Mouse (Mus musculus) forebrain, embryonic 11.5 days (tissue): ENCODE measurements at regions not wholly inside any gene's neighbourhood (a gene's known extent, or its start where the extent isn't known, plus 50 kb on each side); places are given as distances from the start of the nearest gene placed in this dataset.
"Not testable (repeated sequence)": the region's sequence is repeated elsewhere in the genome, so short reads cannot be mapped to it uniquely, and the experiment has no call there.

Experiments
- ATAC-seq: fragments of 200-750 bp; cut with Nextera tagmentation; replicated peaks from 2 replicates; pipeline ENCODE4 v1.8.0; 2017; ENCODE audit warnings: moderate TSS enrichment; ENCODE audit not compliant: low FRiP score
- DNase-seq: peaks from one replicate; pipeline ENCODE4 v3.0.0-alpha.2; 2017; ENCODE audit warnings: low spot score
- H3K27ac ChIP-seq: fragments of 300-500 bp; sonication (generic); 2 replicates; pipeline ENCODE4 v1.5.1; 2014; ENCODE audit warnings: low read depth, low read length
- H3K27me3 ChIP-seq: fragments of 300-500 bp; sonication (generic); 2 replicates; pipeline ENCODE4 v1.6.1; 2014; ENCODE audit warnings: mild to moderate bottlenecking, low read length, mixed read lengths; ENCODE audit not compliant: control insufficient read depth, insufficient read depth
- H3K36me3 ChIP-seq: fragments of 300-500 bp; sonication (generic); 2 replicates; pipeline ENCODE4 v1.6.1; 2014; ENCODE audit warnings: mild to moderate bottlenecking, low read length, moderate library complexity, mixed read lengths; ENCODE audit not compliant: control insufficient read depth, insufficient read depth
- H3K4me1 ChIP-seq: fragments of 300-500 bp; sonication (generic); replicated peaks from 2 replicates; pipeline ENCODE4 v1.6.1; 2014; ENCODE audit warnings: low read length, mixed read lengths; ENCODE audit not compliant: control insufficient read depth, insufficient read depth
- H3K4me2 ChIP-seq: fragments of 300-500 bp; sonication (generic); 2 replicates; pipeline ENCODE4 v1.6.1; 2014; ENCODE audit warnings: low read depth, mild to moderate bottlenecking, low read length, moderate library complexity, mixed read lengths; ENCODE audit not compliant: severe bottlenecking
- H3K4me3 ChIP-seq: fragments of 300-500 bp; sonication (generic); 2 replicates; pipeline ENCODE4 v1.5.1; 2014; ENCODE audit warnings: low read depth, low read length
- H3K9ac ChIP-seq: fragments of 300-500 bp; sonication (generic); 2 replicates; pipeline ENCODE4 v1.6.1; 2014; ENCODE audit warnings: low read length
- H3K9me3 ChIP-seq: fragments of 300-500 bp; sonication (generic); 2 replicates; pipeline ENCODE4 v1.6.1; 2016; ENCODE audit warnings: low read length, mixed read lengths; ENCODE audit not compliant: control insufficient read depth
- WGBS: fragments of 180-500 bp; shearing (Covaris S2); extraction: QIAGEN DNeasy Blood & Tissue Kit; methylation state at CpG from one replicate; pipeline ENCODE4 v1.1.7; 2014; 5-methylcytosine and 5-hydroxymethylcytosine counted together

- not testable (repeated sequence) for H3K9me3 ChIP-seq, H3K4me1 ChIP-seq, DNase-seq, H3K27me3 ChIP-seq, ATAC-seq, H3K4me3 ChIP-seq, H3K9ac ChIP-seq, H3K4me2 ChIP-seq, H3K27ac ChIP-seq, H3K36me3 ChIP-seq
- WGBS = 93% methylated on average over 3 of the region's 3 CpGs
Measured at GRCm38 (mm10) chr3:120307042-120307441, 522.8 kb upstream of the Ptbp2 start.

- H3K4me1 ChIP-seq = no peaks in the 10 kb centered on the region
- 58% methylated on average over 8 of the region's 8 CpGs for WGBS
- ATAC-seq = peak; percentile 42; the same call in 1 of the 2 replicates
- H3K9me3 ChIP-seq = no peaks in the 10 kb centered on the region
- no peaks in the 10 kb centered on the region for H3K27me3 ChIP-seq
- no peak overlapping the region for H3K4me2 ChIP-seq
- DNase-seq = no peak
- no peaks in the 10 kb centered on the region for H3K36me3 ChIP-seq
- no peak overlapping the region for H3K4me3 ChIP-seq
- no peak overlapping the region for H3K27ac ChIP-seq
- no peak overlapping the region for H3K9ac ChIP-seq
Measured at GRCm38 (mm10) chr3:120305608-120306007, 521.3 kb upstream of the Ptbp2 start.
